ENCODE assay signal across 8 mouse cellular contexts in the genomic region with DNA sequence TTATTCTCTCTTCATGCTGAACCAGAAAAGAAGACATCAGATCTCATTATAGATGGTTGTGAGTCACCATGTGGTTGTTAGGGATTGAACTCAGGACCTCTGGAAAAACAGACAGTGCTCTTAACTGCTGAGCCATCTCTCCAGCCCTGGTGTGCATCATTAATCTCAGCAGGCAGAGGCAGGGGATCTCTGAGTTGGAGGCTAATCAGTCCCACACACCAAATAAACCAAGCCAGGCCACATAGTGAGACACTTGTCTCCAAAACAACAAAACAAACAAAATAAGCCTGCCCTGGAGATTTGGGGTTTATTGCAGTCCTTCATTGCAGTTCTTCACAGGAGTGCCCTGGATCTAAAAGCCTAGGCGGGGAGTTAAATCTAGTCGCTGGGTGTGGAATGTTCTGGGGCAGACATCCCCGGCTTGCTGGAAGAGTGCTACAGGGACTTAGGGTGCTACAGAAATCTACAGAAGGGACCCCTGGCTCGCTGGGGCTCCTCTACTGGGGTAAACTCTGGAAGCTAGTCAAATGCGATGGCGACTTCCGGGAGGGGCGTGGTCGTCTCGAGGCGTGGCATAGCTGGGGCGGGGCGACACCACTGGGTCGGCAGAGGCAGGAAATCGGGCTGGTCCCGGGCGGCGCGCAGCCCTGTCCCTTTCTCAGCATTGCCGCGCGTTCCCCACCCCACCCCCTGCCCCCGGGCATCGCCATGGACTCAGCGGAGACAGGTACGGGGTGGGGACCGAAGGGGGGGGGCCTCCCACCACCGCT. TPM values are rescaled to one million over a fixed set of nuclear protein-coding genes. Genes with fewer than 3 reads are reported as not detected.
DNase-seq lines count a peak whose midpoint lies in the region; ATAC-seq and TF ChIP-seq lines count a peak whose summit lies in the region.

A gene (plus strand): TSS at position 586 of the 770 bp plus-strand sequence.

- peak within 1 kb of the TSS; percentile 66 for H3K9ac ChIP-seq in heart, embryonic 15.5 days
- peak within 1 kb of the TSS; percentile 80 for H3K9ac ChIP-seq in liver, postnatal 0 days (replicated peaks)
- peak within 1 kb of the TSS; percentile 79 for H3K9ac ChIP-seq in neural tube, embryonic 12.5 days

- peak; percentile 83 for ATAC-seq in activated CD4-positive, CD25-positive, alpha-beta regulatory T cell, adult 4 months
- ATAC-seq in erythroblast, adult 5-6 weeks (replicated peaks; ENCODE audit: low FRiP score, poor library complexity, severe bottlenecking): peak; percentile 94
- peak; percentile 77 for ATAC-seq in heart, embryonic 15.5 days (replicated peaks; ENCODE audit: insufficient number of reproducible peaks, insufficient read depth, low FRiP score, low read depth)
- peak; percentile 84 for ATAC-seq in liver, postnatal 0 days
- peak; percentile 78 for ATAC-seq in neural tube, embryonic 12.5 days (ENCODE audit: low FRiP score, low read depth)

- no peaks in the 10 kb centered on the region for H3K27me3 ChIP-seq in heart, embryonic 15.5 days
- no peaks in the 10 kb centered on the region for H3K27me3 ChIP-seq in liver, postnatal 0 days (ENCODE audit: insufficient read depth, low read length)
- H3K27me3 ChIP-seq in neural tube, embryonic 12.5 days (replicated peaks): no peaks in the 10 kb centered on the region

- DNase-seq in 416B (ENCODE audit: low read depth): peak; percentile 80
- DNase-seq in kidney, postnatal 14 days: peak; percentile 87
- DNase-seq in liver, postnatal 0 days: peak; percentile 92
- peak; percentile 63 for DNase-seq in testis, postnatal 14 days (ENCODE audit: low spot score)

- H3K4me2 ChIP-seq in heart, embryonic 15.5 days: peak within 1 kb of the TSS; percentile 97
- peak within 1 kb of the TSS; percentile 86 for H3K4me2 ChIP-seq in liver, postnatal 0 days (ENCODE audit: low read depth, low read length)
- H3K4me2 ChIP-seq in neural tube, embryonic 12.5 days (replicated peaks): peak within 1 kb of the TSS; percentile 87

- H3K27ac ChIP-seq in heart, embryonic 15.5 days: 0 out of 2 replicates have a peak within 1 kb of the TSS, but pooled peaks have one; percentile 9
- H3K27ac ChIP-seq in liver, postnatal 0 days (ENCODE audit: low read depth): peak within 1 kb of the TSS; percentile 57
- peak within 1 kb of the TSS; percentile 50; the same call in 1 of the 2 replicates for H3K27ac ChIP-seq in neural tube, embryonic 12.5 days

- peaks cover 57% of the 10 kb centered on the region for H3K36me3 ChIP-seq in heart, embryonic 15.5 days
- peaks cover 56% of the 10 kb centered on the region for H3K36me3 ChIP-seq in liver, postnatal 0 days (replicated peaks; ENCODE audit: insufficient read depth, low read length)
- H3K36me3 ChIP-seq in neural tube, embryonic 12.5 days: peaks cover 55% of the 10 kb centered on the region

- 6% methylated on average over 28 of the region's 28 CpGs for WGBS in heart, embryonic 15.5 days
- WGBS in liver, postnatal 0 days (ENCODE audit: insufficient replicate concordance): 6% methylated on average over 28 of the region's 28 CpGs
- WGBS in neural tube, embryonic 12.5 days: 5% methylated on average over 26 of the region's 28 CpGs

- H3K4me3 ChIP-seq in heart, embryonic 15.5 days: peak within 1 kb of the TSS; percentile 68
- H3K4me3 ChIP-seq in liver, postnatal 0 days (ENCODE audit: low read depth, low read length): peak within 1 kb of the TSS; percentile 63
- peak within 1 kb of the TSS; percentile 47 for H3K4me3 ChIP-seq in neural tube, embryonic 12.5 days

- peaks cover 12% of the 10 kb centered on the region for H3K4me1 ChIP-seq in heart, embryonic 15.5 days (replicated peaks)
- peaks cover 10% of the 10 kb centered on the region for H3K4me1 ChIP-seq in liver, postnatal 0 days (ENCODE audit: insufficient read depth)
- H3K4me1 ChIP-seq in neural tube, embryonic 12.5 days: peaks cover 16% of the 10 kb centered on the region

- no peak for TF ChIP-seq EP300 in liver, postnatal 0 days (IDR thresholded peaks at IDR 0.05; ENCODE audit: low read depth)

- TF ChIP-seq CTCF in liver, postnatal 0 days (IDR thresholded peaks at IDR 0.05; ENCODE audit: low read depth): 0 out of 2 replicates have a peak, but pooled peaks have one; percentile 17

- H3K9me3 ChIP-seq in heart, embryonic 15.5 days (replicated peaks): no peaks in the 10 kb centered on the region
- H3K9me3 ChIP-seq in liver, postnatal 0 days (ENCODE audit: low read length): no peaks in the 10 kb centered on the region
- H3K9me3 ChIP-seq in neural tube, embryonic 12.5 days: no peaks in the 10 kb centered on the region

RNA-seq across cellular contexts. Expression of the gene that starts here (rescaled TPM):
- polyA plus RNA-seq in activated CD4-positive, CD25-positive, alpha-beta regulatory T cell, adult 4 months (2017; shearing (Covaris generic)): 10 to 100 TPM; 66.3 to 86.0 TPM
- 14.2 and 20.1 TPM in 2 replicates for total RNA-seq in erythroblast, adult 5-6 weeks (2015; ENCODE audit: low replicate concordance)
- total RNA-seq in erythroblast, adult 5-6 weeks (2017; ENCODE audit: low replicate concordance): 15.5 and 24.4 TPM in 2 replicates
- polyA plus RNA-seq in heart, embryonic 15.5 days (2015; fragmentation: Nextera tagmentation; extraction: Ambion mirVana): 5.4 and 8.9 TPM in 2 replicates
- polyA plus RNA-seq in liver, postnatal 0 days (2015; fragmentation: Nextera tagmentation; extraction: Ambion mirVana): 6.2 and 7.4 TPM in 2 replicates
- 24.9 and 28.0 TPM in 2 replicates for polyA plus RNA-seq in neural tube, embryonic 12.5 days (2016; fragmentation: Nextera tagmentation; extraction: Ambion mirVana)

Comparison
In these comparisons a context has a peak if more than half of its experiments do, and no peak if none do; other contexts are left out.
1. Peak in every context shown above with its lines: DNase-seq, ATAC-seq, H3K4me3 ChIP-seq and H3K27ac ChIP-seq.